Mouse (Mus musculus): Measurements from ENCODE around the gene Gm6408.
"Not testable (repeated sequence)": the region's sequence is repeated elsewhere in the genome, so short reads cannot be mapped to it uniquely, and the experiment has no call there.

The Gm6408 gene

GRCm38 (mm10) chr5:146481665-146482064 is at the start of gene Gm6408:
Gene Gm6408 (plus strand): TSS chr5:146481965.
- not testable (repeated sequence) for DNase-seq (ENCODE audit: low spot score)

- no peak for DNase-seq (ENCODE audit: low spot score)
Observed at GRCm38 (mm10) chr5:146432476-146432875, 49.3 kb upstream of the Gm6408 start.

GRCm38 (mm10) chr5:146435316-146435715 is 46.4 kb upstream of the Gm6408 start:
- DNase-seq (ENCODE audit: low spot score): no peak

- DNase-seq (ENCODE audit: low spot score): no peak
Observed at GRCm38 (mm10) chr5:146436796-146437195, 45.0 kb upstream of the Gm6408 start.

GRCm38 (mm10) chr5:146439152-146439781 is 42.5 kb upstream of the Gm6408 start:
- no peak for DNase-seq (ENCODE audit: low spot score)

GRCm38 (mm10) chr5:146440273-146440672 is 41.5 kb upstream of the Gm6408 start:
- DNase-seq (ENCODE audit: low spot score): no peak

GRCm38 (mm10) chr5:146442767-146443166 is 39.0 kb upstream of the Gm6408 start:
- no peak for DNase-seq (ENCODE audit: low spot score)

GRCm38 (mm10) chr5:146446633-146447032 is 35.1 kb upstream of the Gm6408 start:
- DNase-seq (ENCODE audit: low spot score): no peak

GRCm38 (mm10) chr5:146451592-146452254 is 30.0 kb upstream of the Gm6408 start:
- no peak for DNase-seq (ENCODE audit: low spot score)

- no peak for DNase-seq (ENCODE audit: low spot score)
Observed at GRCm38 (mm10) chr5:146453556-146453955, 28.2 kb upstream of the Gm6408 start.

- DNase-seq (ENCODE audit: low spot score): no peak
Observed at GRCm38 (mm10) chr5:146461612-146462011, 20.2 kb upstream of the Gm6408 start.

GRCm38 (mm10) chr5:146466663-146467062 is 15.1 kb upstream of the Gm6408 start:
- no peak for DNase-seq (ENCODE audit: low spot score)

GRCm38 (mm10) chr5:146468311-146468710 is 13.5 kb upstream of the Gm6408 start:
- DNase-seq (ENCODE audit: low spot score): no peak

GRCm38 (mm10) chr5:146470821-146471220 is 10.9 kb upstream of the Gm6408 start:
- no peak for DNase-seq (ENCODE audit: low spot score)

GRCm38 (mm10) chr5:146471311-146471710 is 10.5 kb upstream of the Gm6408 start:
- DNase-seq (ENCODE audit: low spot score): no peak

- DNase-seq (ENCODE audit: low spot score): no peak
Observed at GRCm38 (mm10) chr5:146471821-146472220, 9.9 kb upstream of the Gm6408 start.

- DNase-seq (ENCODE audit: low spot score): not testable (repeated sequence)
Observed at GRCm38 (mm10) chr5:146479564-146479963, 2.2 kb upstream of the Gm6408 start.

GRCm38 (mm10) chr5:146488959-146489358 is 7.2 kb downstream of the Gm6408 start:
- DNase-seq (ENCODE audit: low spot score): not testable (repeated sequence)

- DNase-seq (ENCODE audit: low spot score): not testable (repeated sequence)
Observed at GRCm38 (mm10) chr5:146491063-146491462, 9.3 kb downstream of the Gm6408 start, which contains the start of gene Gm6370. Gene Gm6370 (plus strand): TSS chr5:146491363.

GRCm38 (mm10) chr5:146502099-146502498 is 20.3 kb downstream of the Gm6408 start, which contains the start of gene 4930449I24Rik:
Gene 4930449I24Rik (plus strand): TSS chr5:146502399.
- DNase-seq (ENCODE audit: low spot score): not testable (repeated sequence)

GRCm38 (mm10) chr5:146513823-146514222 is 32.1 kb downstream of the Gm6408 start, which contains the start of gene Gm3402:
Gene Gm3402 (plus strand): TSS chr5:146514123.
- not testable (repeated sequence) for DNase-seq (ENCODE audit: low spot score)

GRCm38 (mm10) chr5:146525501-146525900 is 43.7 kb downstream of the Gm6408 start, which contains the start of gene Gm3404:
Gene Gm3404 (plus strand): TSS chr5:146525801.
- not testable (repeated sequence) for DNase-seq (ENCODE audit: low spot score)

Data from MN1 (cell line).